Mouse (Mus musculus): ENCODE data around the gene Pglyrp4. TPM values are rescaled to one million over a fixed set of nuclear protein-coding genes. Genes with fewer than 3 reads are reported as not detected.

Gene Pglyrp4
- not detected in 2 replicates for polyA plus RNA-seq (2015; fragmentation: Nextera tagmentation; extraction: Ambion mirVana)

DNA sequence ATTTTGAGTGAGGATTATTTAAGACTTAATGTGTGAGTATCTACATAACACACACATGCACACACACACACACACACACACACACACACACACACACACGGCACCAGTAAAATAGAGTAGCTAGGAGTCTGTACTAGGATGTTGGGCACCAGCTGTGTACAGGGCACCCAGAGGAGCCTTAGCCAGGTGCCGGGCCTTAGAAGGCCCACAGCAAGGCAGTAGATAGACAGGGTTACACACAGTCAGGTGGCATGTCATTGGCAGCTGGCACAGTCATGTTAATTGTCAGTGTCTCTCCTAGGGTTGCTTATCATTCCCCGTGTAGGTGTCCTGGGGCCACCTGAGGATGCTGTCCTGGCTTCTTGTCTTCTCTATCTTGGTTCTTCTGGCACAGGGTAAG, at the start of gene Pglyrp4:
TSS of gene Pglyrp4 (plus strand) at position 301 of the 400 bp plus-strand sequence.

DNA sequence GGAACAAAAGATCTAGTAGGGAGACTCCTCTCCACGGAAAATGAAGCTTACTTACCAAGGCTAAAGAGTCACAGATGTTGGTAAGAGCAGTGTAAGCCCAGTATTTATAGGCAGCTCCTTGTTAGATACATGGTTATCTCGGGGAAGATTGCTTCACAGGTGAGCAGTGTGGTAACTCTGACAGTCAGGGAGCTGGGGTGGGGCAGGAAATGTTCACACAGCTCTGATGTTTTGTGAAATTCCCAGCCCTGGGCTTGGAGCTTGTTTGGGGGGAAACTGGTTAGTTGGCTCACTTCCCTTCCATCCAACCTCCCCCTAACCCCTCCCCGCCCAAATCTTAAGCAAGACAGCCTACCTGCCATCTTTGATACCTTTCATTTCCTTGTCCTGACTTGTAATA, 31.1 kb upstream of the Pglyrp4 start, which contains the start of gene S100a9:
TSS of gene S100a9 (minus strand) at position 109 of the 400 bp plus-strand sequence.

DNA sequence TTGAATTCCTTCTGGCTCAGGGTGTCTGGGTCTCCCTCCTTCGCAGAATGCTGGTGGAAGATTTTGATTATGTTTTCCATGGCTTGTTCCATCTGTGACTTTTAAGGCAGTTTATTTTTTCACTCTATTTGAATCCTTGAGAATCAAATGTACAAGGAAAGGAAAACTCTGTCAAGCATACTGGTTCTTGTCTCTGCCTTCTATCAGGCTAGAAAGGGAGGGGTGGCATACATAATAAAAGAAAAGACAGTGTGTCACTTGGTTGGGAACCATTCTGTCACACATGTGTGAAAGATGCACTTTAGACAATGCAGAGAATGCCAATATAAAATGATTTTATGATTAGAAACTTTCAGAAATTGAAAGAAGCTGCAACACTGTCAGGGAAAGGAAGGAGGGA, 51.1 kb downstream of the Pglyrp4 start, which contains the start of gene Gm5849:
TSS of gene Gm5849 (minus strand) at position 101 of the 400 bp plus-strand sequence.

Other genes starting within 250 kb of the Pglyrp4 start
- gene Snapin, start 235.9 kb upstream of the Pglyrp4 start, polyA plus RNA-seq (2015; fragmentation: Nextera tagmentation; extraction: Ambion mirVana) = 107 and 109 TPM in 2 replicates
- 148 and 149 TPM in 2 replicates for gene Chtop, start 217.4 kb upstream of the Pglyrp4 start, polyA plus RNA-seq (2015; fragmentation: Nextera tagmentation; extraction: Ambion mirVana)
- 121 and 135 TPM in 2 replicates for gene S100a1, start 212.5 kb upstream of the Pglyrp4 start, polyA plus RNA-seq (2015; fragmentation: Nextera tagmentation; extraction: Ambion mirVana)
- 50.6 and 58.5 TPM in 2 replicates for gene S100a13, start 212.5 kb upstream of the Pglyrp4 start, polyA plus RNA-seq (2015; fragmentation: Nextera tagmentation; extraction: Ambion mirVana)
- gene S100a14, start 200.1 kb upstream of the Pglyrp4 start, polyA plus RNA-seq (2015; fragmentation: Nextera tagmentation; extraction: Ambion mirVana) = not detected in 2 replicates
- 145 and 153 TPM in 2 replicates for gene S100a16, start 189.7 kb upstream of the Pglyrp4 start, polyA plus RNA-seq (2015; fragmentation: Nextera tagmentation; extraction: Ambion mirVana)
- 5.1 TPM in 2 replicates for gene S100a3, start 166.3 kb upstream of the Pglyrp4 start, polyA plus RNA-seq (2015; fragmentation: Nextera tagmentation; extraction: Ambion mirVana)
- not detected in 2 replicates for gene S100a2, start 136.7 kb upstream of the Pglyrp4 start, polyA plus RNA-seq (2015; fragmentation: Nextera tagmentation; extraction: Ambion mirVana)
- not detected in 2 replicates for gene Gm42674, start 125.0 kb upstream of the Pglyrp4 start, polyA plus RNA-seq (2015; fragmentation: Nextera tagmentation; extraction: Ambion mirVana)
- gene S100a4, start 123.1 kb upstream of the Pglyrp4 start, polyA plus RNA-seq (2015; fragmentation: Nextera tagmentation; extraction: Ambion mirVana) = 6.7 and 10.3 TPM in 2 replicates
- gene S100a5, start 118.4 kb upstream of the Pglyrp4 start, polyA plus RNA-seq (2015; fragmentation: Nextera tagmentation; extraction: Ambion mirVana) = not detected in 2 replicates
- 129 and 201 TPM in 2 replicates for gene S100a6, start 114.0 kb upstream of the Pglyrp4 start, polyA plus RNA-seq (2015; fragmentation: Nextera tagmentation; extraction: Ambion mirVana)
- gene S100a7a, start 72.9 kb upstream of the Pglyrp4 start, polyA plus RNA-seq (2015; fragmentation: Nextera tagmentation; extraction: Ambion mirVana) = not detected in 2 replicates
- 11.8 and 22.1 TPM in 2 replicates for gene S100a8, start 57.9 kb upstream of the Pglyrp4 start, polyA plus RNA-seq (2015; fragmentation: Nextera tagmentation; extraction: Ambion mirVana)
- 7.1 and 12.3 TPM in 2 replicates for gene S100a9, start 31.2 kb upstream of the Pglyrp4 start, polyA plus RNA-seq (2015; fragmentation: Nextera tagmentation; extraction: Ambion mirVana)
- not detected in 2 replicates for gene Gm5849, start 51.0 kb downstream of the Pglyrp4 start, polyA plus RNA-seq (2015; fragmentation: Nextera tagmentation; extraction: Ambion mirVana)